Mouse (Mus musculus) testis, adult 2 months (tissue): ENCODE measurements around the gene Gm12789.

Experiments
- CTCF ChIP-seq: fragments of 200-500 bp; IDR thresholded peaks from 2 replicates; pipeline ENCODE4 v1.5.1; 2012; ENCODE audit warnings: low read depth, mild to moderate bottlenecking, inconsistent platforms, low read length, moderate library complexity; ENCODE audit not compliant: control insufficient read depth, insufficient read depth, insufficient replicate concordance
- POLR2A ChIP-seq: fragments of 200-500 bp; IDR thresholded peaks from 2 replicates; pipeline ENCODE4 v1.6.1; 2012; ENCODE audit warnings: low read depth, mild to moderate bottlenecking, inconsistent platforms, low read length, moderate library complexity; ENCODE audit not compliant: control insufficient read depth

DNA sequence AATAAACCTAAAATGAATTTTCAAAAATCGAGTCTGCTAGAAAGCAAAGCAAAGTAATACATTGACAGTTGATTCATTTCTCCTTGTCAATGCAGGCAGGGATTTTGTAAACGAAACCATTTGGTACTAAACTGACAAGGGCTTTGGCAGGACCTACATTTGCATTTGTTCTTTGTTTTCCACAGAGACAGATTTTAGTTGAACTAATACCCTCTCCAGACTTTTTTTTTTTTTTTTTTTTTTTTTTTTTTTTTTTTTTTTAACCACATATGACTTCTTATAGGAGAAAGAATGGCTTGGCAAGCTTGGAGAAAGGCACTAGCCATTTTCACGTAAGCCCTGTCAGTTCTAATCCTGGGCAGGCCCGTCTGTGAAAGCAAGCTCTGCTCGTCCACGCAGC, 40.2 kb downstream of the Gm12789 start:
- TF ChIP-seq CTCF, result no peak
- no peak for TF ChIP-seq POLR2A
